Mouse (Mus musculus): ENCODE data around the gene Emp1.
A peak's percentile ranks its signal among the peaks of the same experiment; 100 is the strongest.

Emp1 gene

GRCm38 (mm10) chr6:135364041-135364745 lies 1.8 kb downstream of the Emp1 start:
- DNase-seq (ENCODE audit: low spot score in 2 of 2), result no peak

GRCm38 (mm10) chr6:135364891-135365301 lies 2.6 kb downstream of the Emp1 start:
- no peak for DNase-seq (ENCODE audit: low spot score in 2 of 2)

- DNase-seq (ENCODE audit: low spot score in 2 of 2), result no peak
These were observed 3.3 kb downstream of the Emp1 start for GRCm38 (mm10) chr6:135365614-135366013.

- DNase-seq (ENCODE audit: low spot score in 2 of 2), result no peak
These were observed 5.9 kb downstream of the Emp1 start for GRCm38 (mm10) chr6:135368230-135368629.

- peak; percentile 29 to 40 for DNase-seq (ENCODE audit: low spot score in 2 of 2)
These were observed 7.2 kb downstream of the Emp1 start for GRCm38 (mm10) chr6:135369551-135369968.

GRCm38 (mm10) chr6:135370954-135371353 lies 8.6 kb downstream of the Emp1 start:
- no peak for DNase-seq (ENCODE audit: low spot score in 2 of 2)

GRCm38 (mm10) chr6:135373357-135373756 lies 11.0 kb downstream of the Emp1 start:
- DNase-seq (ENCODE audit: low spot score in 2 of 2), result no peak

- no peak for DNase-seq (ENCODE audit: low spot score in 2 of 2)
These were observed 13.5 kb downstream of the Emp1 start for GRCm38 (mm10) chr6:135375818-135376217.

- no peak for DNase-seq (ENCODE audit: low spot score in 2 of 2)
These were observed 13.9 kb downstream of the Emp1 start for GRCm38 (mm10) chr6:135376248-135376647.

GRCm38 (mm10) chr6:135377583-135378319 lies 15.4 kb downstream of the Emp1 start:
- DNase-seq (ENCODE audit: low spot score in 2 of 2), result peak; percentile 37 to 64

GRCm38 (mm10) chr6:135383919-135384318 lies 21.6 kb downstream of the Emp1 start:
- DNase-seq (ENCODE audit: low spot score in 2 of 2), result no peak

- DNase-seq (ENCODE audit: low spot score in 2 of 2), result no peak
These were observed 23.6 kb downstream of the Emp1 start for GRCm38 (mm10) chr6:135385738-135386459.

- DNase-seq (ENCODE audit: low spot score in 2 of 2), result no peak
These were observed 25.3 kb downstream of the Emp1 start for GRCm38 (mm10) chr6:135387653-135388052.

GRCm38 (mm10) chr6:135388711-135389110 lies 26.4 kb downstream of the Emp1 start:
- no peak for DNase-seq (ENCODE audit: low spot score in 2 of 2)

- DNase-seq (ENCODE audit: low spot score in 2 of 2), result no peak
These were observed 28.1 kb downstream of the Emp1 start for GRCm38 (mm10) chr6:135390398-135390797.

- no peak for DNase-seq (ENCODE audit: low spot score in 2 of 2)
These were observed 33.0 kb downstream of the Emp1 start for GRCm38 (mm10) chr6:135395375-135395774.

- no peak for DNase-seq (ENCODE audit: low spot score in 2 of 2)
These were observed 34.7 kb downstream of the Emp1 start for GRCm38 (mm10) chr6:135397089-135397488.

- no peak for DNase-seq (ENCODE audit: low spot score in 2 of 2)
These were observed 35.4 kb downstream of the Emp1 start for GRCm38 (mm10) chr6:135397788-135398187.

GRCm38 (mm10) chr6:135398801-135399200 lies 36.5 kb downstream of the Emp1 start:
- no peak for DNase-seq (ENCODE audit: low spot score in 2 of 2)

- DNase-seq (ENCODE audit: low spot score in 2 of 2), result peak in 1 of 2 experiments; percentile 55
These were observed 38.0 kb downstream of the Emp1 start for GRCm38 (mm10) chr6:135400306-135400705.

GRCm38 (mm10) chr6:135405093-135405492 lies 42.7 kb downstream of the Emp1 start:
- no peak for DNase-seq (ENCODE audit: low spot score in 2 of 2)

- no peak for DNase-seq (ENCODE audit: low spot score in 2 of 2)
These were observed 45.0 kb downstream of the Emp1 start for GRCm38 (mm10) chr6:135407323-135407722.
